Mouse (Mus musculus) kidney, embryonic 15.5 days (tissue): ENCODE measurements around the gene Enkd1. TPM values are rescaled to one million over a fixed set of nuclear protein-coding genes. Genes with fewer than 3 reads are reported as not detected.

Experiments
- ATAC-seq: fragments of 200-750 bp; cut with Nextera tagmentation; replicated peaks from 2 replicates; pipeline ENCODE4 v1.8.0; 2017; ENCODE audit warnings: moderate TSS enrichment; ENCODE audit not compliant: low FRiP score
- H3K27ac ChIP-seq: fragments of 300-500 bp; sonication (generic); 2 replicates; pipeline ENCODE4 v1.5.1; 2015; ENCODE audit warnings: mild to moderate bottlenecking, inconsistent platforms
- H3K27me3 ChIP-seq: fragments of 300-500 bp; sonication (generic); 2 replicates; pipeline ENCODE4 v1.6.1; 2015; ENCODE audit warnings: inconsistent platforms
- H3K36me3 ChIP-seq: fragments of 300-500 bp; sonication (generic); 2 replicates; pipeline ENCODE4 v1.6.1; 2015; ENCODE audit warnings: inconsistent platforms
- H3K4me1 ChIP-seq: fragments of 300-500 bp; sonication (generic); 2 replicates; pipeline ENCODE4 v1.6.1; 2015; ENCODE audit warnings: inconsistent platforms
- H3K4me2 ChIP-seq: fragments of 300-500 bp; sonication (generic); 2 replicates; pipeline ENCODE4 v1.6.1; 2015; ENCODE audit warnings: moderate library complexity, mild to moderate bottlenecking, inconsistent platforms
- H3K4me3 ChIP-seq: fragments of 300-500 bp; sonication (generic); replicated peaks from 2 replicates; pipeline ENCODE4 v1.5.1; 2015; ENCODE audit warnings: mild to moderate bottlenecking, inconsistent platforms
- H3K9ac ChIP-seq: fragments of 300-500 bp; sonication (generic); 2 replicates; pipeline ENCODE4 v1.6.1; 2015; ENCODE audit warnings: mild to moderate bottlenecking, inconsistent platforms
- H3K9me3 ChIP-seq: fragments of 300-500 bp; sonication (generic); replicated peaks from 2 replicates; pipeline ENCODE4 v1.6.1; 2016; ENCODE audit warnings: inconsistent platforms
- WGBS: fragments of 180-500 bp; shearing (Covaris S2); methylation state at CpG from one replicate; pipeline ENCODE4 v1.1.7; 2015; ENCODE audit warnings: mixed read lengths; 5-methylcytosine and 5-hydroxymethylcytosine counted together
- polyA plus RNA-seq: library from polyadenylated mRNA; unstranded; fragments of >200 nt; fragmentation: Nextera tagmentation; extraction: Ambion mirVana; gene quantifications from 2 replicates; pipeline ENCODE4 v1.2.1, GENCODE M21; 2015

Enkd1 gene
- polyA plus RNA-seq, 1 experiment from 2014 or later, result 31.0 TPM

DNA sequence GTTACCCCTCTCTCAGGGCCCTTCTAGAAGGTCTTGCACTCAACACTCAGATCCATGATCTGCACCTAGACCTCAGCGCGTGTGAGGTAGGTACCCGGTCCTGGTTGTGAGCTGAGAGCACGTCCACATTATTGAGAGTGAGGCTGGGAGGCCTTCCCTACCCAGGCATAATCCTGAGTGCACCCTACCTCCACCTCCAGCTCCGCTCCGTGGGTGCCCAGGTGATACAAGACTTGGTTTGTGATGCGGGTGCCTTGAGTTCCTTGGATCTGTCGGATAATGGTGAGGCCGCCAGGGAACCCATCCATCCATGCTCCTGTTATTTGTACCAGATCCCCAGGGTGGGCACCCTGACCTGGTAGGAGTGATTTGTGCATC, 18.0 kb downstream of the Enkd1 start:
- Histone ChIP-seq H3K27me3 (peaks cover 3% of the 10 kb centered on the region), H3K27ac (no peak overlapping the region), H3K4me3 (no peak overlapping the region), H3K9ac (no peak overlapping the region), H3K4me1 (peaks cover 27% of the 10 kb centered on the region), H3K36me3 (peaks cover 6% of the 10 kb centered on the region; the same call in 1 of the 2 replicates), H3K9me3 (no peaks in the 10 kb centered on the region), H3K4me2 (no peak overlapping the region)
- no peak for ATAC-seq
- 90% methylated on average over 9 of the region's 9 CpGs for WGBS

- WGBS, result 67% methylated on average over 35 of the region's 35 CpGs
- peaks cover 11% of the 10 kb centered on the region for H3K36me3 ChIP-seq
- no peak overlapping the region for H3K4me2 ChIP-seq
- H3K27me3 ChIP-seq, result no peaks in the 10 kb centered on the region
- no peak for ATAC-seq
- H3K9ac ChIP-seq, result no peak overlapping the region
- peaks cover 24% of the 10 kb centered on the region for H3K4me1 ChIP-seq
- no peaks in the 10 kb centered on the region for H3K9me3 ChIP-seq
- H3K27ac ChIP-seq, result no peak overlapping the region
- H3K4me3 ChIP-seq, result no peak overlapping the region
These were observed 18.6 kb downstream of the Enkd1 start for GRCm38 (mm10) chr8:105689256-105689982.

- no peaks in the 10 kb centered on the region for H3K27me3 ChIP-seq
- peaks cover 22% of the 10 kb centered on the region for H3K36me3 ChIP-seq
- H3K9ac ChIP-seq, result no peak overlapping the region
- no peak overlapping the region for H3K4me2 ChIP-seq
- H3K27ac ChIP-seq, result no peak overlapping the region
- H3K9me3 ChIP-seq, result no peaks in the 10 kb centered on the region
- no peak for ATAC-seq
- WGBS, result 78% methylated on average over 14 of the region's 14 CpGs
- H3K4me3 ChIP-seq, result no peak overlapping the region
- peaks cover 14% of the 10 kb centered on the region for H3K4me1 ChIP-seq
These were observed 19.7 kb downstream of the Enkd1 start for GRCm38 (mm10) chr8:105688242-105688752.

DNA sequence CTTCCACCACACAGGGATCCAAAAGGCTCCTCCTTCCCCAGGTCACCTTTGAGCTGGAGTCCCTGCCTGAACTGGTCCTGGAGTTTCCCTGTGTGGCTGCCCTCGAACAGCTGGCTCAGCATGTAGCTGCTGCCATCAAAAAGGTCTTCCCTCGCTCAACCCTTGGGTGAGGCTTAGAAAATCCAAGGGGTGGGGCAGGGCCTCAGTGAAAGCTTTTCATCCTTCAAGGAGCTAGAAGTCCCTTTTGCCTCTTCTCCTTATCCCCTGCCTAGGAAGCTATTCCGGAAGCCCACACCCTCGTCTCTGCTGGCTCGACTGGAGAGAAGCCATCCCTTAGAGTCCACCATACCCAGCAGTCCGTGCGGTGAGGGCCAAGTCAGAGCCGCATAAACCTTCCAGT, 20.5 kb downstream of the Enkd1 start:
- no peak for ATAC-seq
- H3K27ac ChIP-seq, result no peak overlapping the region

GRCm38 (mm10) chr8:105686551-105686950, 21.5 kb downstream of the Enkd1 start:
- H3K9ac ChIP-seq, result no peak overlapping the region
- WGBS, result 57% methylated on average over 6 of the region's 6 CpGs
- no peak overlapping the region for H3K27ac ChIP-seq
- no peaks in the 10 kb centered on the region for H3K27me3 ChIP-seq
- peak overlapping the region; percentile 57; the same call in 1 of the 2 replicates for H3K4me2 ChIP-seq
- peaks cover 14% of the 10 kb centered on the region for H3K4me1 ChIP-seq
- no peak for ATAC-seq
- no peaks in the 10 kb centered on the region for H3K9me3 ChIP-seq
- no peak overlapping the region for H3K4me3 ChIP-seq
- peaks cover 34% of the 10 kb centered on the region for H3K36me3 ChIP-seq

More for the DNA sequence above, 20.5 kb downstream of the Enkd1 start:
- H3K9ac ChIP-seq, result no peak overlapping the region
- H3K4me2 ChIP-seq, result no peak overlapping the region
- H3K27me3 ChIP-seq, result no peaks in the 10 kb centered on the region
- H3K9me3 ChIP-seq, result no peaks in the 10 kb centered on the region
- peaks cover 25% of the 10 kb centered on the region for H3K36me3 ChIP-seq
- 70% methylated on average over 8 of the region's 8 CpGs for WGBS
- peaks cover 14% of the 10 kb centered on the region for H3K4me1 ChIP-seq
- no peak overlapping the region for H3K4me3 ChIP-seq

DNA sequence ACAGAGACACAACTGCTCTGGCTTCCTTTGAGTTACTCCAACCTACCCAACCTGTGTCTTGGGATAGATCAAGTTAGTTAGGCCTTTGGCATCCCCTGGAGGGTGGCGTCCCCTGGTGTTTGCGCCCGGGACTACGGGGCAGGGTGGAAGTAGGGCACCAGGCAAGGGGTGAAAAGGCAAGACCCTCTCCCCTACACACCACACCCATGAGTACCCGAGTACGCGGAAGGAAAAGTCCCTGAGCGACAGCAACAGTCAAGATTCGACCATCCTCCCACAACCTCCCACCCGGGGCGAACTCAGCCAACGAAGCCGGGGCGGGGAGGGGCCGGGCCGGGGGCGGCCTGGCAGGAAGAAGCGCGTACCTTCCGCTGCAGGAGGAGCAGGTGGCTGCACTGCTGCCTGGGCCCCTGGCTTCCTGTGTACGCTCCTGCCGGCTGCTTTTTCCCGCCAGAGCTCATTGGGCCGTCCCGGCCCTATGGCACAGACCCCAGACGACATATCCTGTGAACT, 22.2 kb downstream of the Enkd1 start, which contains the start of gene Carmil2:
TSS of gene Carmil2 (plus strand) at position 479 of the 513 bp plus-strand sequence.
- ATAC-seq, result peak; percentile 38
- Histone ChIP-seq H3K4me2 (peak within 1 kb of the TSS; percentile 57), H3K36me3 (peaks cover 41% of the 10 kb centered on the region), H3K4me3 (peak within 1 kb of the TSS; percentile 22), H3K4me1 (peaks cover 14% of the 10 kb centered on the region), H3K27ac (no peak within 1 kb of the TSS), H3K9me3 (no peaks in the 10 kb centered on the region), H3K27me3 (no peaks in the 10 kb centered on the region), H3K9ac (peak within 1 kb of the TSS; percentile 15; the same call in 1 of the 2 replicates)
- 7% methylated on average over 26 of the region's 26 CpGs for WGBS

DNA sequence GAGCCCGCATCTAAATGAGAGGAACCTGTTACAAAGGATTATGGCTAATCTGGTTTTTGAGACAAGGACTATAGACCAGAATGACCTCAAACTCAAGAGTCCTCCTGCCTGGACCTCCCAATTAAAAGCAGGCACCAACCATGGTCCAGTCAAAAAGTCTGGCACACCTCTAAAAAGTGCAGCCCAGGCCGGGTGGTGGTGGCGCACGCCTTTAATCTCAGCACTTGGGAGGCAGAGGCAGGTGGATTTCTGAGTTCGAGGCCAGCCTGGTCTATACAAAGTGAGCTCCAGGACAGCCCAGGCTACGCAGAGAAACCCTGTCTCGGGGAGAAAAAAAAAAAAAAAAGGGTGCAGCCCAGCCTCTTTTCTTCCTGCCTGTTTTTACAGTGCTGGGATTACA, 22.7 kb downstream of the Enkd1 start:
- ATAC-seq, result no peak
- peak overlapping the region; percentile 22; the same call in 1 of the 2 replicates for H3K4me3 ChIP-seq
- H3K27ac ChIP-seq, result no peak overlapping the region
- 0 out of 2 replicates have a peak overlapping the region, but pooled peaks have one; percentile 15 for H3K9ac ChIP-seq
- no peaks in the 10 kb centered on the region for H3K27me3 ChIP-seq
- no peaks in the 10 kb centered on the region for H3K9me3 ChIP-seq
- 72% methylated on average over 7 of the region's 7 CpGs for WGBS
- peaks cover 46% of the 10 kb centered on the region for H3K36me3 ChIP-seq
- peak overlapping the region; percentile 57 for H3K4me2 ChIP-seq
- peaks cover 14% of the 10 kb centered on the region for H3K4me1 ChIP-seq

DNA sequence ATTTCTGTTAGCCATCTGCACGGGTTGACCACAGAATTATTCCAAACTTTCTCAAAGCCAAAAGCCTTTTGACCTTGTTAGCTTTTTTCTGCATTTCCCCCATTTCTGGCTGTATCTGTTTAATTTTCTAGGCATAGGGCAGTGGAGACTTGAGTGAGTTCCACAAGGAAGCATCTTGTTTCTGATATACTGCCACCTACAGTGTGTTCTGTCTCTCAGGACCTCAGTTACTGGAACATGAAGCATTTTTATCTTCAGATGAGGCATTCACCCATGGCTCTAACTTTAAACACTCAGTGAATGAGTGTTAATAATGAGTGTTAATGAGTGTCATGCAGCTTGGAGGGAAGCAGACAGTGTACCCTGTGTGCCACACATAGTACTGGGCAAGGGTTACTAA, 30.1 kb downstream of the Enkd1 start:
- Histone ChIP-seq H3K27ac (no peak overlapping the region), H3K4me3 (no peak overlapping the region), H3K9ac (no peak overlapping the region), H3K4me2 (no peak overlapping the region), H3K27me3 (no peaks in the 10 kb centered on the region), H3K4me1 (no peaks in the 10 kb centered on the region), H3K36me3 (peaks cover 99% of the 10 kb centered on the region), H3K9me3 (no peaks in the 10 kb centered on the region)
- no peak for ATAC-seq
- 89% methylated on average over 1 of the region's 1 CpGs for WGBS

GRCm38 (mm10) chr8:105661167-105661566, 46.8 kb downstream of the Enkd1 start:
- Histone ChIP-seq H3K4me1 (no peaks in the 10 kb centered on the region), H3K9ac (no peak overlapping the region), H3K9me3 (no peaks in the 10 kb centered on the region), H3K4me3 (no peak overlapping the region), H3K27me3 (no peaks in the 10 kb centered on the region), H3K27ac (no peak overlapping the region), H3K36me3 (peaks cover 37% of the 10 kb centered on the region), H3K4me2 (no peak overlapping the region)
- no peak for ATAC-seq
- WGBS, result 75% methylated on average over 3 of the region's 3 CpGs

DNA sequence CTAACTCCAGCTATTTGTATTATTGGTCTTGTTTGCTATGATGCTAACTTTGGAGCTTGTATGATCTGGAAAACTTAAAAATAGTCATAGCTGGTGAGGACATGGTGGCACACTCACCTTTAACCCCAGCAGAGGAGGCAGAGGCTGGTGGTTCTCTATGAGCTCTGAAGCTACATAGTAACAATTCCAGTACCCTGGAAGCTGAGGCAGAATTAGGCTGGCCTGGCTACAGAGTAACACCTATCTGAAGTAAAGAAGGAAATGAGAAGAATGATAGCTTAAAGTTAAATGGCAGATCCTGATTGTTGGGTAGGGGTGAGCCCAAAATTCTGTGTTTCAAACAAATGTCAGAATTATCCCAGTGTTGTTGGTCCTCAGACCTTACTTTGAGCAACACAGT, 50.4 kb downstream of the Enkd1 start:
- Histone ChIP-seq H3K4me1 (no peaks in the 10 kb centered on the region), H3K4me2 (no peak overlapping the region), H3K36me3 (peaks cover 40% of the 10 kb centered on the region), H3K27me3 (no peaks in the 10 kb centered on the region), H3K27ac (no peak overlapping the region), H3K4me3 (no peak overlapping the region), H3K9me3 (no peaks in the 10 kb centered on the region), H3K9ac (no peak overlapping the region)
- no peak for ATAC-seq
